Mouse (Mus musculus) layer of hippocampus, postnatal 14 days (tissue): ENCODE measurements at regions not wholly inside any gene's neighbourhood (a gene's known extent, or its start where the extent isn't known, plus 50 kb on each side); places are given as distances from the start of the nearest gene placed in this dataset.

Experiments used
- DNase-seq, 2 experiments: peaks; one replicate each; pipeline ENCODE4 v3.0.0; 2021 to 2022; ENCODE audit warnings: low spot score in 2 of 2, mixed read lengths in 1 of 2

DNA sequence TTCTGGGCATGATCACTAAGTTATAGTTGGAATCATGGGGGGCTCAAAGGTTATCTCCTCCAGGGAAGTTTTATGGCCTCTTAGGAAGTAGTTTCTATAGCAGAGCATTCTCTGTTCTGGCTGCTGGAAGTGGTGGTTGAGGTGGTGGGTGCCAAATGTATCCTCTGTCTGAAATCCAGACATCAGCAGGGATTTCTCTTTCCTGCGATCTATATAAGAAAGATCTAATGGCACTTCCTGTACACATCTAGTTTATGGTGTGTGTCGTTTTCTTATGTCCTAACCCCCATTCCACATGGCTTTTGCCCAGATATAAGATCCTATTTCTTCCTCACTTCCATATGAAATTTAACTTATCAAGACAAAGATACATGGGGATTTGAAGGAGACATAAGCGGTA is 300.1 kb upstream of the Frg1 start:
- no peak for DNase-seq

DNA sequence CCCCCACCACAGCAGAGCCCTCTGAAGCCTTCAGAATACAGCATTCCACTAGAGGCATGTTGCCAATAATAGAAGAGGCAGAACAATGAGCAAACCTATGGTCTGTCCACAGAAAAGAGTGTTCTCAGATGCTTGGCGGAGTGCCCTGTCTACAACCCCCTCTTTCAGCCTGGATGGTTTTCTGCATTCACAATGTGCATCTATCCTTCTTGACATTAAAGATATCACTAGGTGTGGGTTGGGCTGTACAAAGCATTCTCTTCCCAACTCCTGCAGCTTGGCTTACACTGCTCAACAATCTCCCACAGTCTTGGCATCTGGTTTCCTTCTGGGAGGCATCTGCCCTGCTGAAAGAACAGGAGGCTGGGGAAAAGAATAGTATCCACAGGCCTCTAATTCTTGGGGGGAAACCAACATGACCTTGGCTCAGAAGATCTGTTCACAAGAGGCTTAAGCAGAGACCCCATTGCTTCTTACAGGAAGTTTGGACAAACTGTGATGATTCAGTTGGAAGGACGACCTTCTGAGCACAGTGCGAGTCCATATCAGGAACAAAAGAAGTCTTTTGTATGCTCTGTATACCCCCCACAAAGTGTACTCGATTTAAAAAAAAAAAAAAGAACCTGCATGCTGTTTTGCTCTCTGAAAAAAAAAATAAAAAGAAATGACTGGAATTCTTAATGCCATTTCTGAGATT is 296.9 kb upstream of the Frg1 start:
- DNase-seq: peak; percentile 26 to 45

DNA sequence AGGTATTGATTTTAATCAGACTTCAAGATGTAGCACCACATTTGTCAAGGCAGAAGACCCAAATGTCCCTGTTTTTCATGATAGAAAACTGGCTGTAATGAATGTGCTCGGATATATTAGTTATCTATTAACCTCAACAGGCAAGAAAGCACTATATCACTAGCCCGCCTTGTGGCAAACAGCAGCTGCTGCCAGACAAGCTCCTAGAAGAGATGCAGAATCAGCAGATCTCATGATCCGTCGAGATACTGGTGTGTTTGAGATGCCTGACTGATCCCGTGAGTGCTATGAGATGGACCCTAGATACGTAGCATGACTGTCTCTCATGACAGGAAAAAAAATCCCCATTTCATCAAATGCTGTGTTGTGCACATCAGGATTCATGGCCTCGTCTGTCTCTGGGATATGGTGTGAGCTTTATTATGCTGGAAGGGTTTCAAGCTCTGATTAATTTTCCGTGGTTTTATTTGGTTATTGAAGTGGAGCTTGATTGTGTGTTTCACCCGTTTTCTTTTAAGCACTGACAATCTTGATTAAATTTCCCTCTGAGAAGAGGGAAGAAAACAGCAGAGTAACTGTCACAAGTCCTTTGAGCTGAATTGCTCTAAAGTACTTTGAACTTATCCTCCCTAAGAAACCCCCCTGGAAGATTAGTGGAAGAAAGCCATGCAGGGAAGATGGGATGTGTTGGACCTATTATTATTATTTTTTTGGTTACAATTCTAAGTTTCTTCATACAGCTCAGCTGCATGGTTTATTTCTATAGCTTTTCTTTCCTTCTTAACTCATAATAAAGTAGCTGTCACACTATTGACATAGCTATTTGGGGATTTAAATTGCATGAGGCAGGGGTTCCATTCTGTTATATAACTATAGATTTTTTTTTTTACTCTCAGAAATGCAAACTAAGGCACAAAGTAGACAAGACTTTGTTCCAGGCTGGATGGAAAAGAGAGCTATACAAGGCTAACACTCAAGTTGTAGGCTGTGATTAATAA is 287.4 kb upstream of the Frg1 start:
- no peak for DNase-seq
